Mouse (Mus musculus) lung, postnatal 4 days (tissue): Measurements from ENCODE around the gene Mrpl48.
A peak's percentile ranks its signal among the peaks of the same experiment; 100 is the strongest.

ENCODE experiments used
- DNase-seq, 2 experiments: peaks; one replicate each; pipeline ENCODE4 v3.0.0; 2021

The Mrpl48 gene

GRCm38 (mm10) chr7:100530766-100531165 lies 77.3 kb downstream of the Mrpl48 start:
- DNase-seq: no peak

DNA sequence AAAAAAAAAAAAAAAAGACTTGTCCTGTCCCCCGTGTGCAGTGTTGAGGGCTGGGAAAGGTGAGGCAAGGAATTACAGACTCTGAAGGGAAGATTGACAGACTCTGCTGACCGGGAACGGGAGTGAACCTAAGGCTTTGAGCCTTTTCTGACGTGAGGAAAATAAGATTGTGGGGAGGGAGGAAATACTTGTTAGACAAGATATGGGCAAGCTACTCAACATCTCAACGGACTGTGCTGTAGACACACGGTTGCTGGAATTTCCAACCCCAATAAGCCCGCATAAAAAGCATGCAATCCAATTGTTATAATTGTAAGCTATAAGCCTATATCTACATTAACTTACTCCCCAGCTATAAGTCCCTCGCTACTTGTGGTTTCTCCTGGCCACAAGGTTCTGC lies 83.4 kb downstream of the Mrpl48 start:
- DNase-seq: no peak

- no peak for DNase-seq
Measured at GRCm38 (mm10) chr7:100522222-100522621, 85.9 kb downstream of the Mrpl48 start.

- peak; percentile 76 to 90 for DNase-seq
Measured at GRCm38 (mm10) chr7:100520663-100521285, 87.3 kb downstream of the Mrpl48 start.

- no peak for DNase-seq
Measured at GRCm38 (mm10) chr7:100520204-100520603, 87.9 kb downstream of the Mrpl48 start.

GRCm38 (mm10) chr7:100514573-100514972 lies 93.5 kb downstream of the Mrpl48 start, which contains the start of gene Dnajb13:
TSS of gene Dnajb13 (minus strand) at chr7:100514960.
- no peak for DNase-seq

DNA sequence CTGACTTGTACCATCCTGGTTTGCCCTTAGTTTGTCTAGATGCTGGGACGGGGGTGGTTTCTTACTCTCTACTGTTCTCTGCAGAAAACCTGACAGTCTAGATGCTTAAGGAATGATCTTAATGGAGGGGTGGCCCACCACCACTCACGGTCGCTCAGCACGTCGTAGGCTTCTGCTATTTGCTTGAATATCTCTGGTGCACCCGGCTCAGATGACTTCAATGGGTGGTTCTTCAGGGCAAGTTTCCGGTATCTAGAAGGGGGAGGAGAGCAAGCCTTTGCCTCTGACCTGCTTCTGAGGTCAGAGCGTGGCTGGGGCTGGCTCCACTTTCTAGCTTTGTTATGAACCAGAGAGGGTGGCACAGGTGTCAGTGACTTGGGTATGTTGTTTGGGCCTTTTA lies 96.5 kb downstream of the Mrpl48 start:
- no peak for DNase-seq

GRCm38 (mm10) chr7:100508670-100509069 lies 99.4 kb downstream of the Mrpl48 start:
- DNase-seq: no peak

GRCm38 (mm10) chr7:100506494-100506893 lies 101.6 kb downstream of the Mrpl48 start:
- DNase-seq: no peak

- no peak for DNase-seq
Measured at GRCm38 (mm10) chr7:100504740-100505487, 103.2 kb downstream of the Mrpl48 start.

GRCm38 (mm10) chr7:100503076-100503475 lies 105.0 kb downstream of the Mrpl48 start:
- DNase-seq: no peak

GRCm38 (mm10) chr7:100502374-100502922 lies 105.7 kb downstream of the Mrpl48 start:
- DNase-seq: no peak

DNA sequence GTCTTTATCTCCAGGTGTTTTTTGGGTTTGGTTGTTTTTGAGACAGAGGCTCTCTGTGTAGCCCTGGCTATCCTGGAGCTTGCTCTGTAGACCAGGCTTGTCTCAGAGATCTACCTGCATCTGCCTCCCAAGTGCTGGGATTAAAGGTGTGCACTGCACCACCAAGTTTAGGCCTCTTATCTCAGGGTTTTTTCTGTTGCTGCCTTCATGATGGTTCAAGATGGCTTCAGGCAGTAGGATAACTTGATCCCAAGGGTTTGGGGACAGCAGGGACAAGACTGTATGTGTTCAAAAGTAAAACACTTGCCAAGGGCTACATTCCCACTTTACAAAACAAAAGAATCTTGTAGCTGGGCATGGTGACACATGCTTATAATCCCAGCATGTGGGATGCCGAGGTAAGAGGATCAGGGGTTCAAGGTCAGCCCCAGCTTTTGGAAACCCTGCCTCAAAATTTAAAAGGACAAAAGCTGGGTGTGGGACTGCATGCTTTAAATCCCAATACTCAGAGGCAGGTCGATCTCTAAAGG lies 106.2 kb downstream of the Mrpl48 start:
- DNase-seq: no peak

DNA sequence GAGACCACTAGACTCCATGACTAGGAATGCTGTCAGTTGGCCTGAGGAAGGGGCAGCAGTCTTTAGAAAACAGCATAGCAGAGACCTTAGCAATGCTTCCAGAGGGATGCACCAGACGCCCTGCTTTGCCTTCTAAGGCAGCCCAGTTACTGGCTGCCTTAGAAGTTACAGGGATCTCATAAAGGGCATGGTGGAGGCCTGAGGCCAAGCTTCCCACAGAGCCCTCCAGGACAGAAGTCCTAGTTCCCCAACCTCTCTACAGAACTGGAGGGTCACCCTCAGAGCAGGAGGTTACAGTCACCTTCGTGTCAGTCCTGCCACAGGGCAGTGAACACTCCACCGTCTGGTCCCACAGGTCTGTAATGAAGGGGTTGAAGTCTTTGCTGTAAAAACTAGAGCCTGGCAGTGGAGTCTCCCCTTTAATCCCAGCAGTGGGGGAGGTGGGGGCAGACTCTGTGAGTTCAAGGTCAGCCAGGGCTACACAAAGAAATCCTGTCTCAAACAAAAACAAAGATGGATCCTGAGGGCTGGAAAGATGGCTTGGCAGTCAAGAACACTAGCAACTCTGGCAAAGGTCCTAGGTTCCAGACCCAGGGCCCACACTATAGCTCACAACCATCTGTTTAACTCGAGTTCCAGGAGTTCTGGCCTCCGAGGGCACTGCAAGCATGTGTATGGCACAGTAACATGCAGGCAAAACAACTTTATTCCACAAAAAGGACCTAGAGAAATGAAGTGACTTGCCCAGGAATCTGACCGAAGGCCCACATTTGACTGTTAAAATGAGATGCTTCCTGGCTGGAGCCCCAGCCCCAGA lies 106.9 kb downstream of the Mrpl48 start:
- no peak for DNase-seq

DNA sequence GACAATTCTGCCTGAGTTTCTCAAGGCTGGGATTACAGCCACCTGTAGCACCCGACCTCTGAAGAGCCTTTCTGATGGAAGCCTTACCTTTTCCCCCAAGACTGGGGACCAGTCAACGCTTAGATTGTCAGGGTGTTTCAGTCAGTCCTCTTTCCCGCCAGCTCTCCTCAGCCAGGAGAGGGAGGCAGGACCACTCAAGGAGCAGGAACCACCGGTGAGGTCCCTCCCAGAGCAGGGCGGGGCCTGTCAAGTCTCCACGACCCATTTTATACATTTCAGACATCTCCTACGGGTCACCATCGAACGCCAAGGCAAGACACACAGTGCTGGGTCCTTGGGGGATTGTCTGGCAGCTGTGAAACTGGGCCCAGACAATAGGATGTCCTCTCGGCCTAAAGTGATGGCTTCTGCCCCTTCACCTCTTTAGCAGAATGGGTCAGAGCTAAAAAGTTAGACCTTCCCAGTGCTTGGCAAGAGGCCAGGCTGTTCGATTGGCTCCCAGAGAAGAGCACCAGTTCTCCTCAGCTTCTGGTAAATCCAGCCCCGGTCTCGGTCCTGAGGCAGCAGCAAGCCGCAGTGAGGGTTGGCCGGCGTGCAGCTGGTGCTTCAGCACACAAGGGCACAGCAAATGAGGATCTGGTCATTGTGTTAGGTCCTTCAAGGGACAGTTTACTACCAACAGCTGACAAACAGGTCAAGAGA lies 107.7 kb downstream of the Mrpl48 start:
- DNase-seq: no peak

- no peak for DNase-seq
Measured at GRCm38 (mm10) chr7:100499465-100499864, 108.6 kb downstream of the Mrpl48 start.

DNA sequence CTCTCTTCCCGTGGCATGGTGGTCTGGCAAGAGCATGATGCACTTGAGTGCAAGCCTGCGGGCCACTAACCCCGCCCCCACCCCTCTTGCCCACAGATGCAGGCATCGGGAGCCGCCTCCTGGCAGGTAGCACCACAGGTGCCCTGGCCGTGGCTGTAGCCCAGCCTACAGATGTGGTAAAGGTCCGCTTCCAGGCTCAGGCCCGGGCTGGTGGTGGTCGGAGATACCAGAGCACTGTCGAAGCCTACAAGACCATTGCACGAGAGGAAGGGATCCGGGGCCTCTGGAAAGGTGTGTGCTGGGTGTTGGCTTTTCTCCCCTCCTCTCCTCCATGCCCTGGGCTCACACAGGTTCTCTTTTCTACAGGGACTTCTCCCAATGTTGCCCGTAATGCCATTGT lies 110.1 kb downstream of the Mrpl48 start:
- DNase-seq: no peak

- no peak for DNase-seq
Measured at GRCm38 (mm10) chr7:100497402-100497801, 110.7 kb downstream of the Mrpl48 start.

DNA sequence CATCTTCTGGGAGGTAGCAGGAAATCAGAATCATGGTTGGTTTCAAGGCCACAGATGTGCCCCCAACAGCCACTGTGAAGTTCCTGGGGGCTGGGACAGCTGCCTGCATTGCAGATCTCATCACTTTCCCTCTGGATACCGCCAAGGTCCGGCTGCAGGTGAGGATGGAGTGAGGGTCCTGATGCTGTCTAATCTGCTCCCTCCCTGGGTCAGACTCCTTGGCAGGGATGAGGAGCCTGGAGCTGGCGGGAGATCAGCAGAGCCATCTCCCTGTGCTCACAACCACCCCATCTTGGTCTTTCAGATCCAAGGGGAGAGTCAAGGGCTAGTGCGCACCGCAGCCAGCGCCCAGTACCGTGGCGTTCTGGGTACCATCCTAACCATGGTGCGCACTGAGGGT lies 111.3 kb downstream of the Mrpl48 start:
- DNase-seq: no peak

- no peak for DNase-seq
Measured at GRCm38 (mm10) chr7:100496371-100496770, 111.7 kb downstream of the Mrpl48 start.
